Mouse (Mus musculus): ENCODE data around the gene Aip. TPM values are rescaled to one million over a fixed set of nuclear protein-coding genes. Genes with fewer than 3 reads are reported as not detected.

Aip gene
- polyA plus RNA-seq, 1 experiment from 2014 or later = 58.9 TPM

- Histone ChIP-seq H3K4me3 (ENCODE audit: low read depth, low read length) (no peak overlapping the region), H3K27ac (ENCODE audit: low read depth, low read length) (no peak overlapping the region), H3K9ac (ENCODE audit: low read length) (no peak overlapping the region), H3K9me3 (ENCODE audit: control insufficient read depth, low read length) (no peaks in the 10 kb centered on the region), H3K27me3 (ENCODE audit: control insufficient read depth, insufficient read depth, low read length) (no peaks in the 10 kb centered on the region), H3K4me1 (ENCODE audit: control insufficient read depth, insufficient read depth, low read length) (peaks cover 7% of the 10 kb centered on the region), H3K36me3 (ENCODE audit: control insufficient read depth, insufficient read depth, low read length) (no peaks in the 10 kb centered on the region), H3K4me2 (no peak overlapping the region)
- DNase-seq (ENCODE audit: low spot score, missing footprints) (no peak), ATAC-seq (ENCODE audit: low FRiP score) (no peak)
- WGBS = 78% methylated on average over 3 of the region's 3 CpGs
These were observed 31.3 kb downstream of the Aip start for GRCm38 (mm10) chr19:4094348-4094747.

GRCm38 (mm10) chr19:4093772-4094171 lies 31.9 kb downstream of the Aip start:
- WGBS = 79% methylated on average over 7 of the region's 7 CpGs

GRCm38 (mm10) chr19:4092750-4093149 lies 32.9 kb downstream of the Aip start:
- Histone ChIP-seq H3K9me3 (ENCODE audit: control insufficient read depth, low read length) (no peaks in the 10 kb centered on the region), H3K4me3 (ENCODE audit: low read depth, low read length) (no peak overlapping the region), H3K4me2 (no peak overlapping the region), H3K27me3 (ENCODE audit: control insufficient read depth, insufficient read depth, low read length) (no peaks in the 10 kb centered on the region), H3K27ac (ENCODE audit: low read depth, low read length) (no peak overlapping the region), H3K4me1 (ENCODE audit: control insufficient read depth, insufficient read depth, low read length) (peaks cover 3% of the 10 kb centered on the region), H3K36me3 (ENCODE audit: control insufficient read depth, insufficient read depth, low read length) (no peaks in the 10 kb centered on the region), H3K9ac (ENCODE audit: low read length) (no peak overlapping the region)
- no peak for ATAC-seq (ENCODE audit: low FRiP score)
- WGBS = 91% methylated on average over 3 of the region's 3 CpGs
- DNase-seq (ENCODE audit: low spot score, missing footprints) = no peak

More at GRCm38 (mm10) chr19:4093772-4094171, 31.9 kb downstream of the Aip start:
- no peak for ATAC-seq (ENCODE audit: low FRiP score)
- Histone ChIP-seq H3K9me3 (ENCODE audit: control insufficient read depth, low read length) (no peaks in the 10 kb centered on the region), H3K36me3 (ENCODE audit: control insufficient read depth, insufficient read depth, low read length) (no peaks in the 10 kb centered on the region), H3K27me3 (ENCODE audit: control insufficient read depth, insufficient read depth, low read length) (no peaks in the 10 kb centered on the region), H3K9ac (ENCODE audit: low read length) (no peak overlapping the region), H3K27ac (ENCODE audit: low read depth, low read length) (no peak overlapping the region), H3K4me1 (ENCODE audit: control insufficient read depth, insufficient read depth, low read length) (peaks cover 5% of the 10 kb centered on the region), H3K4me3 (ENCODE audit: low read depth, low read length) (no peak overlapping the region), H3K4me2 (no peak overlapping the region)
- DNase-seq (ENCODE audit: low spot score, missing footprints) = no peak

- no peak for ATAC-seq (ENCODE audit: low FRiP score)
These were observed 34.3 kb downstream of the Aip start for GRCm38 (mm10) chr19:4091383-4091782.

GRCm38 (mm10) chr19:4090446-4090845 lies 35.2 kb downstream of the Aip start:
- Histone ChIP-seq H3K36me3 (ENCODE audit: control insufficient read depth, insufficient read depth, low read length) (no peaks in the 10 kb centered on the region), H3K9ac (ENCODE audit: low read length) (no peak overlapping the region), H3K4me1 (ENCODE audit: control insufficient read depth, insufficient read depth, low read length) (no peaks in the 10 kb centered on the region), H3K9me3 (ENCODE audit: control insufficient read depth, low read length) (no peaks in the 10 kb centered on the region), H3K4me2 (no peak overlapping the region), H3K27me3 (ENCODE audit: control insufficient read depth, insufficient read depth, low read length) (no peaks in the 10 kb centered on the region), H3K4me3 (ENCODE audit: low read depth, low read length) (no peak overlapping the region), H3K27ac (ENCODE audit: low read depth, low read length) (no peak overlapping the region)
- ATAC-seq (ENCODE audit: low FRiP score) (no peak), DNase-seq (ENCODE audit: low spot score, missing footprints) (no peak)
- WGBS = 85% methylated on average over 3 of the region's 3 CpGs

More at GRCm38 (mm10) chr19:4091383-4091782, 34.3 kb downstream of the Aip start:
- Histone ChIP-seq H3K4me2 (no peak overlapping the region), H3K4me1 (ENCODE audit: control insufficient read depth, insufficient read depth, low read length) (no peaks in the 10 kb centered on the region; the same call in 1 of the 2 replicates), H3K27ac (ENCODE audit: low read depth, low read length) (no peak overlapping the region), H3K4me3 (ENCODE audit: low read depth, low read length) (no peak overlapping the region), H3K9ac (ENCODE audit: low read length) (no peak overlapping the region), H3K9me3 (ENCODE audit: control insufficient read depth, low read length) (no peaks in the 10 kb centered on the region), H3K27me3 (ENCODE audit: control insufficient read depth, insufficient read depth, low read length) (no peaks in the 10 kb centered on the region), H3K36me3 (ENCODE audit: control insufficient read depth, insufficient read depth, low read length) (no peaks in the 10 kb centered on the region)
- no peak for DNase-seq (ENCODE audit: low spot score, missing footprints)
- 68% methylated on average over 2 of the region's 2 CpGs for WGBS

- H3K4me1 ChIP-seq (ENCODE audit: control insufficient read depth, insufficient read depth, low read length) = no peaks in the 10 kb centered on the region
- DNase-seq (ENCODE audit: low spot score, missing footprints) = no peak
- H3K4me2 ChIP-seq = no peak overlapping the region
- no peak for ATAC-seq (ENCODE audit: low FRiP score)
- no peaks in the 10 kb centered on the region for H3K36me3 ChIP-seq (ENCODE audit: control insufficient read depth, insufficient read depth, low read length)
- no peaks in the 10 kb centered on the region for H3K9me3 ChIP-seq (ENCODE audit: control insufficient read depth, low read length)
- H3K9ac ChIP-seq (ENCODE audit: low read length) = no peak overlapping the region
- H3K4me3 ChIP-seq (ENCODE audit: low read depth, low read length) = no peak overlapping the region
- WGBS = 73% methylated on average over 6 of the region's 6 CpGs
- no peak overlapping the region for H3K27ac ChIP-seq (ENCODE audit: low read depth, low read length)
- H3K27me3 ChIP-seq (ENCODE audit: control insufficient read depth, insufficient read depth, low read length) = no peaks in the 10 kb centered on the region
These were observed 36.5 kb downstream of the Aip start for GRCm38 (mm10) chr19:4089128-4089527.

- no peak overlapping the region for H3K4me3 ChIP-seq (ENCODE audit: low read depth, low read length)
- H3K27ac ChIP-seq (ENCODE audit: low read depth, low read length) = no peak overlapping the region
- no peak overlapping the region for H3K9ac ChIP-seq (ENCODE audit: low read length)
- no peaks in the 10 kb centered on the region for H3K27me3 ChIP-seq (ENCODE audit: control insufficient read depth, insufficient read depth, low read length)
- H3K4me2 ChIP-seq = no peak overlapping the region
- no peaks in the 10 kb centered on the region for H3K9me3 ChIP-seq (ENCODE audit: control insufficient read depth, low read length)
- DNase-seq (ENCODE audit: low spot score, missing footprints) (no peak), ATAC-seq (ENCODE audit: low FRiP score) (no peak)
- 55% methylated on average over 5 of the region's 5 CpGs for WGBS
- H3K4me1 ChIP-seq (ENCODE audit: control insufficient read depth, insufficient read depth, low read length) = no peaks in the 10 kb centered on the region
- H3K36me3 ChIP-seq (ENCODE audit: control insufficient read depth, insufficient read depth, low read length) = no peaks in the 10 kb centered on the region
These were observed 37.5 kb downstream of the Aip start for GRCm38 (mm10) chr19:4088146-4088545.

- Histone ChIP-seq H3K9ac (ENCODE audit: low read length) (no peak overlapping the region), H3K4me1 (ENCODE audit: control insufficient read depth, insufficient read depth, low read length) (no peaks in the 10 kb centered on the region), H3K36me3 (ENCODE audit: control insufficient read depth, insufficient read depth, low read length) (no peaks in the 10 kb centered on the region), H3K4me3 (ENCODE audit: low read depth, low read length) (no peak overlapping the region), H3K27me3 (ENCODE audit: control insufficient read depth, insufficient read depth, low read length) (no peaks in the 10 kb centered on the region), H3K9me3 (ENCODE audit: control insufficient read depth, low read length) (no peaks in the 10 kb centered on the region), H3K4me2 (no peak overlapping the region), H3K27ac (ENCODE audit: low read depth, low read length) (no peak overlapping the region)
- ATAC-seq (ENCODE audit: low FRiP score) = no peak
- DNase-seq (ENCODE audit: low spot score, missing footprints) = no peak
- 85% methylated on average over 5 of the region's 5 CpGs for WGBS
These were observed 38.6 kb downstream of the Aip start for GRCm38 (mm10) chr19:4087090-4087489.

- DNase-seq (ENCODE audit: low spot score, missing footprints) = no peak
- H3K4me2 ChIP-seq = no peak overlapping the region
- no peak overlapping the region for H3K4me3 ChIP-seq (ENCODE audit: low read depth, low read length)
- H3K27ac ChIP-seq (ENCODE audit: low read depth, low read length) = no peak overlapping the region
- H3K9ac ChIP-seq (ENCODE audit: low read length) = no peak overlapping the region
- no peaks in the 10 kb centered on the region for H3K27me3 ChIP-seq (ENCODE audit: control insufficient read depth, insufficient read depth, low read length)
- no peaks in the 10 kb centered on the region for H3K9me3 ChIP-seq (ENCODE audit: control insufficient read depth, low read length)
- ATAC-seq (ENCODE audit: low FRiP score) = no peak
- H3K36me3 ChIP-seq (ENCODE audit: control insufficient read depth, insufficient read depth, low read length) = no peaks in the 10 kb centered on the region
- WGBS = 93% methylated on average over 15 of the region's 15 CpGs
- H3K4me1 ChIP-seq (ENCODE audit: control insufficient read depth, insufficient read depth, low read length) = no peaks in the 10 kb centered on the region
These were observed 39.5 kb downstream of the Aip start for GRCm38 (mm10) chr19:4086156-4086555.

GRCm38 (mm10) chr19:4084984-4085383 lies 40.7 kb downstream of the Aip start:
- Histone ChIP-seq H3K27me3 (ENCODE audit: control insufficient read depth, insufficient read depth, low read length) (no peaks in the 10 kb centered on the region), H3K27ac (ENCODE audit: low read depth, low read length) (no peak overlapping the region), H3K36me3 (ENCODE audit: control insufficient read depth, insufficient read depth, low read length) (no peaks in the 10 kb centered on the region), H3K9me3 (ENCODE audit: control insufficient read depth, low read length) (no peaks in the 10 kb centered on the region), H3K4me2 (no peak overlapping the region), H3K9ac (ENCODE audit: low read length) (no peak overlapping the region), H3K4me3 (ENCODE audit: low read depth, low read length) (no peak overlapping the region), H3K4me1 (ENCODE audit: control insufficient read depth, insufficient read depth, low read length) (no peaks in the 10 kb centered on the region)
- DNase-seq (ENCODE audit: low spot score, missing footprints) (no peak), ATAC-seq (ENCODE audit: low FRiP score) (no peak)
- 86% methylated on average over 1 of the region's 1 CpGs for WGBS

Data from midbrain, embryonic 11.5 days (tissue).